Mouse (Mus musculus): ENCODE measurements around the gene Tpm1. TPM values are rescaled to one million over a fixed set of nuclear protein-coding genes. Genes with fewer than 3 reads are reported as not detected.

Tpm1 gene
- total and polyA plus RNA-seq, 2 experiments, result 16.1 to 35.0 TPM

GRCm38 (mm10) chr9:67040963-67041839 is 8.0 kb downstream of the Tpm1 start:
- WGBS, result 12% methylated on average over 4 of the region's 4 CpGs
- Histone ChIP-seq H3K27me3 (ENCODE audit: control insufficient read depth, insufficient read depth, low read length) (no peaks in the 10 kb centered on the region), H3K27ac (replicated peaks; ENCODE audit: insufficient read depth, low read depth, low read length) (peak overlapping the region; percentile 67), H3K4me3 (ENCODE audit: insufficient read depth, low read depth, low read length) (no peak overlapping the region), H3K9ac (ENCODE audit: low read depth, low read length) (peak overlapping the region; percentile 65), H3K79me2 (ENCODE audit: control insufficient read depth, insufficient read depth, low read length) (peaks cover 23% of the 10 kb centered on the region; the same call in 1 of the 2 replicates), H3K4me1 (ENCODE audit: control insufficient read depth, insufficient read depth, low read length) (peaks cover 15% of the 10 kb centered on the region), H3K36me3 (ENCODE audit: control insufficient read depth, insufficient read depth, low read length) (no peaks in the 10 kb centered on the region)
- TF ChIP-seq CTCF (IDR thresholded peaks at IDR 0.05; ENCODE audit: low read depth, low read length), result no peak
- no peak for TF ChIP-seq POLR2A (IDR thresholded peaks at IDR 0.05; ENCODE audit: extremely low read depth, insufficient read depth, low read length)
- peak; percentile 85 for DNase-seq (ENCODE audit: extremely low read depth, low read depth, low spot score)

- Histone ChIP-seq H3K4me1 (ENCODE audit: control insufficient read depth, insufficient read depth, low read length) (peaks cover 15% of the 10 kb centered on the region), H3K27ac (replicated peaks; ENCODE audit: insufficient read depth, low read depth, low read length) (no peak overlapping the region), H3K36me3 (ENCODE audit: control insufficient read depth, insufficient read depth, low read length) (peaks cover 9% of the 10 kb centered on the region), H3K9ac (ENCODE audit: low read depth, low read length) (no peak overlapping the region), H3K79me2 (ENCODE audit: control insufficient read depth, insufficient read depth, low read length) (peaks cover 23% of the 10 kb centered on the region; the same call in 1 of the 2 replicates), H3K27me3 (ENCODE audit: control insufficient read depth, insufficient read depth, low read length) (no peaks in the 10 kb centered on the region), H3K4me3 (ENCODE audit: insufficient read depth, low read depth, low read length) (no peak overlapping the region)
- DNase-seq (ENCODE audit: extremely low read depth, low read depth, low spot score), result no peak
- WGBS, result 64% methylated on average over 10 of the region's 10 CpGs
- TF ChIP-seq CTCF (IDR thresholded peaks at IDR 0.05; ENCODE audit: low read depth, low read length), result no peak
- no peak for TF ChIP-seq POLR2A (IDR thresholded peaks at IDR 0.05; ENCODE audit: extremely low read depth, insufficient read depth, low read length)
Observed at GRCm38 (mm10) chr9:67039867-67040266, 9.3 kb downstream of the Tpm1 start.

- TF ChIP-seq POLR2A (IDR thresholded peaks at IDR 0.05; ENCODE audit: extremely low read depth, insufficient read depth, low read length) (no peak), CTCF (IDR thresholded peaks at IDR 0.05; ENCODE audit: low read depth, low read length) (no peak)
- whole genome bisulfite sequencing, result 82% methylated on average over 7 of the region's 7 CpGs
- peaks cover 18% of the 10 kb centered on the region for H3K36me3 ChIP-seq (ENCODE audit: control insufficient read depth, insufficient read depth, low read length)
- no peak overlapping the region for H3K27ac ChIP-seq (replicated peaks; ENCODE audit: insufficient read depth, low read depth, low read length)
- H3K79me2 ChIP-seq (ENCODE audit: control insufficient read depth, insufficient read depth, low read length), result peaks cover 23% of the 10 kb centered on the region; the same call in 1 of the 2 replicates
- no peak overlapping the region for H3K4me3 ChIP-seq (ENCODE audit: insufficient read depth, low read depth, low read length)
- H3K4me1 ChIP-seq (ENCODE audit: control insufficient read depth, insufficient read depth, low read length), result peaks cover 15% of the 10 kb centered on the region
- no peak for DNase-seq (ENCODE audit: extremely low read depth, low read depth, low spot score)
- no peaks in the 10 kb centered on the region for H3K27me3 ChIP-seq (ENCODE audit: control insufficient read depth, insufficient read depth, low read length)
- no peak overlapping the region for H3K9ac ChIP-seq (ENCODE audit: low read depth, low read length)
Observed at GRCm38 (mm10) chr9:67038686-67039085, 10.5 kb downstream of the Tpm1 start.

- no peak overlapping the region for H3K4me3 ChIP-seq (ENCODE audit: insufficient read depth, low read depth, low read length)
- peaks cover 27% of the 10 kb centered on the region for H3K36me3 ChIP-seq (ENCODE audit: control insufficient read depth, insufficient read depth, low read length)
- 64% methylated on average over 4 of the region's 4 CpGs for WGBS
- no peak for DNase-seq (ENCODE audit: extremely low read depth, low read depth, low spot score)
- peaks cover 15% of the 10 kb centered on the region for H3K4me1 ChIP-seq (ENCODE audit: control insufficient read depth, insufficient read depth, low read length)
- H3K27me3 ChIP-seq (ENCODE audit: control insufficient read depth, insufficient read depth, low read length), result no peaks in the 10 kb centered on the region
- TF ChIP-seq POLR2A (IDR thresholded peaks at IDR 0.05; ENCODE audit: extremely low read depth, insufficient read depth, low read length) (no peak), CTCF (IDR thresholded peaks at IDR 0.05; ENCODE audit: low read depth, low read length) (no peak)
- H3K79me2 ChIP-seq (ENCODE audit: control insufficient read depth, insufficient read depth, low read length), result peaks cover 23% of the 10 kb centered on the region; the same call in 1 of the 2 replicates
- H3K27ac ChIP-seq (replicated peaks; ENCODE audit: insufficient read depth, low read depth, low read length), result no peak overlapping the region
- no peak overlapping the region for H3K9ac ChIP-seq (ENCODE audit: low read depth, low read length)
Observed at GRCm38 (mm10) chr9:67037666-67038065, 11.5 kb downstream of the Tpm1 start.

- peaks cover 23% of the 10 kb centered on the region; the same call in 1 of the 2 replicates for H3K79me2 ChIP-seq (ENCODE audit: control insufficient read depth, insufficient read depth, low read length)
- no peaks in the 10 kb centered on the region for H3K27me3 ChIP-seq (ENCODE audit: control insufficient read depth, insufficient read depth, low read length)
- no peak overlapping the region for H3K9ac ChIP-seq (ENCODE audit: low read depth, low read length)
- WGBS, result 44% methylated on average over 2 of the region's 2 CpGs
- TF ChIP-seq POLR2A (IDR thresholded peaks at IDR 0.05; ENCODE audit: extremely low read depth, insufficient read depth, low read length) (no peak), CTCF (IDR thresholded peaks at IDR 0.05; ENCODE audit: low read depth, low read length) (no peak)
- peaks cover 37% of the 10 kb centered on the region for H3K36me3 ChIP-seq (ENCODE audit: control insufficient read depth, insufficient read depth, low read length)
- peak; percentile 46 for DNase-seq (ENCODE audit: extremely low read depth, low read depth, low spot score)
- H3K4me1 ChIP-seq (ENCODE audit: control insufficient read depth, insufficient read depth, low read length), result peaks cover 11% of the 10 kb centered on the region
- no peak overlapping the region for H3K4me3 ChIP-seq (ENCODE audit: insufficient read depth, low read depth, low read length)
- H3K27ac ChIP-seq (replicated peaks; ENCODE audit: insufficient read depth, low read depth, low read length), result no peak overlapping the region
Observed at GRCm38 (mm10) chr9:67036527-67037118, 12.6 kb downstream of the Tpm1 start.

Data from liver, adult 2 months (tissue).